Mouse (Mus musculus) heart, postnatal 10 days (tissue): ENCODE measurements around the gene Me1. TPM values are rescaled to one million over a fixed set of nuclear protein-coding genes. Genes with fewer than 3 reads are reported as not detected.

Experiments
- DNase-seq, 2 experiments: peaks; one replicate each; pipeline ENCODE4 v3.0.0; 2021
- intact Hi-C: fragments of 180-260 bp; cut with DNase I; formaldehyde crosslinking; loops from one replicate; pipeline ENCODE4 v1.15.1; 2025
- total RNA-seq, 2 experiments: library from RNA; stranded (reverse); gene quantifications; 2 replicates each; pipeline ENCODE4 v1.2.3; 2021

Gene Me1
- total RNA-seq, result 10 to 100 TPM; 63.4 to 69.7 TPM

DNA sequence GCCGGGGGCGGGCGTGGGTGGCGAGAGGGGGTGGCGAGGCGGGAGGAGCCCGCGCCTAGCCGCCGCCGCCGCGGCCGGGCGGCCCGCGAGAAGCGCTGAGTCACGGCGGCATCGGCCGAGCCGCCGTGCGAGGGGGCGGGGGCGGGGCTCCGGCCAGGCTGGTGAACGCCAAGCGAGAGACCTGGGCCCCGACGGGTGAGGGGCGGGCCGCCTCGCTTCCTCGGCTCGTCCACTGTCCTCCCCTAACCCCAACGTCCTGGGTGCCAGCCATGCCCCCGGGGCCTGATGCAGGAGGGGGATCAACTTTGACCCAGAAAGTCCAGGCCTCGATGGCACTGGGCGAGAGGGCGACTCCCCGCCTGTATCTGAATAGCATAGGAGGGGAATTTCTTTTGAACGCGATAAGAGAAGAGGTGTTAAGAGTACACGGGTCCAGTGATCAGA is at the start of gene Me1:
Me1 (minus strand) TSS at position 136 of the 444 bp plus-strand sequence.
- intact Hi-C loops, result no loop called here
- peak; percentile 60 to 66 for DNase-seq

DNA sequence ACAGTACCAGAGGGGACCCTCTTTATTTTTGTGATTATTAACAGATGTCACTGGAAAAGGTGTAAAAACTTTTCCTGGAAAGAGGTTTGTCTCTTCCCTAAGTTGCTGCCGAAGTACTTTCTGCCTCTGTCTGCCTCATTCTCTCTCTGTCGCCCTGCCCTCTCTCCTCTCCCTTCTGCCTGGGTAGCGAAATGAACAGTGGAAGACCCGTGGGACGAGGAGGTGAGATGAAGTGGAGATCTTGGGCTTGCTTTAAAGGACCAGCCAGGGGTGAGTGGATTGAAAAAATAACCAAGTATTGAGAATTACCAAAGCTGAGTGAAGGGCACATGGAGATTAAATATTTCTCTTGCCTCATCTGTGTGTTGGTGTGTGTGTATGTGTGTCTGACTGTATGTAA is 48.3 kb upstream of the Me1 start:
- DNase-seq, result no peak
- intact Hi-C loops, result no loop called here

DNA sequence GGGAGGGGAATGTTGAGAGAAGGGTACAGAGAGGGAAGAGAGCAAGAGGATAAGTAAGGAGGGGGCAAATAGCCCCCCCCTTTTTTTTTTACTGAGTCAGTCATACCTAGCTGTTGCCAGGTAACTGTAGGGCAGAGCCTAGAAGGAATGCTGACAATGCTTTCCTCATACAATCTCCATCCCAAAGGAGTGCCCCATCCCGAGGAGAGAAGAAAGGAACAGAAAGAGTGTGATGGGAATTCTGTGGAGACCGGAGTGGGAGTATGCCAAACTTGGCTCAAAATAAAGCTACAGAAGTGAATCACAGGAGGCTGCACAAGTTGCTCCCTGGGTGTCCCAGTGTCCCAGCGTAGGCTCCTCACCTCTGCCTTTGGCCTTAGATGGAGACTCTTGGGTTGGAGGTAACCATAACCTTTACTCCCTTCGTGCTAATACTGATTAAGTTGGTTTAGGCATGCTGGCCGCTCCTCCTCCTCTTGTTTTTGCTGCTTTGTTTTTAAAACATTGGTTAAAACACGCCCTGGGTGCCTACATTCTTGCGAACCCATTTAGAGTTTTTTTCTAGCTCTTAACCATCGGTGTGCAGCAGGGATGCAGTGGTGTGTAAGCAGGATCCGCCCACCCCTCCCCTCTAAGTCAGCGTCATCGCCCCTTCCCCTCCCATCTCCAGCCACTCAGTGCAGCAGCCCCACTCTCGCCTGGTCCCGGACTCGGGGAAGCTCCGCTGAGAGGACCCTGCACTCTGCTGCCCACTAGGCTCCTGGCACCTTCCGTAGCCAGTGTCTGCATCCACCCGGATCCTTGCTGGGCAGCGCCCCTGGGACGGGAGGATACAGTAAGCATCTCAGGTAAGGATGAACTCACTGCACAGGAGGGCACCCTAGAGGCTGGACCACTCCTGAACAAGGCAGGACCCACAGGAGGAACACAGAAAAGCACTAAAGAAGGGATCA is 47.5 kb upstream of the Me1 start, which contains the start of gene Prss35:
Prss35 (plus strand) TSS at position 691 of the 953 bp plus-strand sequence.
- peak; percentile 9 to 26 for DNase-seq
- intact Hi-C loops, result no loop called here

DNA sequence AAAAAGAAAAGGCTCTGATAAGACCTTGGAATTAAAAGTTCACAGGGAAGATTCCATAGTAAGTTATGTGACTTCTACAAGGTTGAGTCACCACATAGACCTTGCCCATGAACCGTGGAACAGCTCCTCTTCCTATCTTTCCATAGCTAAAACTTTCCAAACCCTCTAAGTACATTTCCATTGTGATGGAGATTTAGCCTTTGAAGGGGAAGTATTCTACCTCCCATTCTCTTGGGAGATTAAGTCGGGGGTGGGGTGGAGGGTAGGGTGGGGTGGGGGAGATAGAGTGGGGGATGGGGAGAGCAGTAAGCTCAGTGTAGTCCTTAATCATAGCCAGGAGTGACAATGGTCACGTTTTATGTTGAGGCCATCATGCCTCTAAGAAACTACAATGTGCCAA is 44.2 kb upstream of the Me1 start:
- intact Hi-C loops, result no loop called here
- no peak for DNase-seq

DNA sequence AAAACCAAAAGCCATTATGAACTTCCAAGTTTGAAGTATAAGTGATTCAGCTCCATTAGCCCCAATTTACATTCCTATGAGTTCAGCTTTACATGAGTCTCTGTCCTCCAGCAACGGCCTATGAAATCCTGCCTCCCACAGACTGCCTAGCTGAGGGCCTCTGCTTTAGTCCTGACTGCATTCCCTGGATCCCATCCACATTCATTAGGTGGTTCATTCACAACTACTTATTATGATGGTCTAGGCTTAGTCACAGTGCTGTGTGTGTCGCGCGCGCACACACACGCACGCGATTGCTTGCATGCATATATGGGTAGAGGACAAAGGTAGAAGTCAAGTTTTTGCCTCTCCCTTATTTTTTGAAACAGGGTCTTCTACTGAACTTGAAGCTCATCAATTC is 43.0 kb upstream of the Me1 start:
- no peak for DNase-seq
- intact Hi-C loops, result no loop called here

DNA sequence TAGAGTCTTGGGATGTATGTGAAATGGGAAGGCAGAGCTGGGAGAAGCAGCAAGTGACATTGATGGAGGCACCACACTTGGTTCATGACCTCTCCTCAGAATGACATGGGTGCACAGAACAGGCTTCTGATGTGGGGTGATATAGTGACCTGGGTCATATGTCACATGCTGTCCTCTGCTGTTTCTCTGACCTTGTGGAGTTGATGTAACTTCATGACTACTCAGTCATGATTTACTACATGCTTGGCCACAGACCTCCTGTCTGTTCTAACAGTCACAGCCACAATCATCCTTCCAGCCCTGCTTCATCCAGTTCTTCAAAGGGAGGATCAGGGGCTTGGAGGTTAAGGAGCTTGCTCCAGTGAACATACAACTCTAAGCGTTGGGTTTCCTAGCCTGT is 42.3 kb upstream of the Me1 start:
- intact Hi-C loops, result no loop called here
- no peak for DNase-seq

DNA sequence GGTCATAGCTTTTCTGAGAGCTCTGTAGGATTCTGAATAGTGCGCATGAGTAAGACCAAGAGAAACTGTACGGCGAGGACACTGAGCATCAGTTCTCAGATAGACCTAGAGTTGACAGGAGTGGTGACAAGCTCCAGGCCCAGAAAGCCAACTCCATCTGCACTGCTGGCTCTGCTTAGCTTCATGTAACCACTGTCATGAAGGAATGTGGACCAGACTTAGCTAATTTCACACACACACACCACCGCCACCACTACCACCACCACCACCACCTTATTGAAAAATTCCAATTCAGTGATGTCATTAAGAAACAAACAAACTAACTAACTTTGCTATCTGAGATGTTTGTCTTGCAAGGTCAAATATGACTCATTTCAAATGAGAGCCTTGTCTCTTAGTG is 41.2 kb upstream of the Me1 start:
- intact Hi-C loops, result no loop called here
- peak in 1 of 2 experiments; percentile 20 for DNase-seq

DNA sequence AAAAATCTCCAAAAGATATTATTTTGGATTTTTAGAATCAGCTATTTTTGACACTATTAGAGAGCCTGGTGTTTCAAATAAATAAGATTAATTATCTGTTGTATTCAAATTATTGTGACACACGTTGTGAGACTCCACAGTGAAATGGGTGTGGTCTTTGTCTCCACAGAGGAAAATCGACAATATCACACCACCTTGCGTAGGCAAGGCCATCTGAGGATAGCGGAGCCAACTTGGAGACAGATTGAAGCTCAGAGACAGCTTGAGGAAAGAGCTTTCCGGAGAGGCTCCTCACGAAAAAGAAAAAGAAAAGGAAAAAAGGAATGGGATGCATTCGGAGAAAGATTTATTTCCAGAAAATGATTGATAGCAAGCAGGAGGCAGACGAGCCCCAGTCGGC is 39.0 kb upstream of the Me1 start:
- intact Hi-C loops, result no loop called here
- DNase-seq, result no peak

DNA sequence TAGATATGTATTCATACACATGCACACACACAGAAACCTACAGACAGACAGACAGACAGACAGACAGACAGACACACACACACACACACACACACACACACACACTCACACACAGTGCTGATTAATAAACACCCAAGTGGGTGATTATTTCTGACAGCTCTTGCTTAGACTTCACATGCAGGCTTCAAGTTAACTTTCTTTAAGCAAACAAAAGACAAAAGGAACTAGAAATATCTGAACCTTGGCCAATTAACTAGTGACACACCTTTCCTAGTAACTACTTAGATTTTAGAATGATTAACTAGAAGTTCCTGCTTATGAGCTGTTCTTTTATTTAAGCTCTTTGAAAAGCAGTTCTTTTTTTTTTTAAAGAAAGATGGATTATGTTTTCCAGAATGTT is 38.6 kb upstream of the Me1 start:
- DNase-seq, result no peak
- intact Hi-C loops, result no loop called here

DNA sequence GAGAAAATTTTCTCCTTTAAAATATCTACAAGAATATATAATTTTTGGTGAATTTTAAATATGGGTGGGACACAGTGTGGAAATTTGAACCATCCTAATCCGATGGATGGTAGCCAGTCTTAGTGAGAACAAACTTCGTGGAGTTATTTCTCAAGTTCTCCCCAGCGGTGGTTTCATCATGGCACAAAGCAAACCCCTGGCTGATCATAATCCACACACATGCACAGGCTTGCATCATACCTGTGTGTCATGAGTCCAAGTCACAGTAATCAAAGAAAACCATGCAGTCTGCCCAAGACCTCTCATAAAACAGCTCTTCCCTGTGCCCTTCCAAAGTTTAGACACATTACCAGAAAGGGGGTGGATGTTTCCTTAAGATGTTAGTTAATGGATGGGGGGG is 34.1 kb upstream of the Me1 start:
- intact Hi-C loops, result no loop called here
- DNase-seq, result no peak

DNA sequence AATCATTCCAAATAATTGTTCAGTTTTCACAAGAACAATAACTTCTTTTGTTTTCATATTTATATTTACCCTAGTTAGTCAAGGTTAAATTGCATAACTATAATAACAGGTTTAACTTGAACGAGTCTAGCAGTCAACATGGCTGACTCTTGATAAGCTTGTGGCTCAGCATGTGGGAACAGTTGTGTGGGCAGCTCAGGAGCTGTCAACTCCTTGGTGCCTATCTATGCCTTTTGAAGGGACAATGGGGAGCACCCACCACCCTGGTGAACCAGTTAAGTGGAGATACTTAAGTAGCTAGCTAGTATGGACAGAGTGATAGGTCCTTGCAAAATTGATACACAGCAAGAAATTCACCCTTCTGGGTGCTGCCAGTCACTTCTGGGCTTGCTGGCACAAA is 33.3 kb upstream of the Me1 start:
- intact Hi-C loops, result no loop called here
- DNase-seq, result no peak

DNA sequence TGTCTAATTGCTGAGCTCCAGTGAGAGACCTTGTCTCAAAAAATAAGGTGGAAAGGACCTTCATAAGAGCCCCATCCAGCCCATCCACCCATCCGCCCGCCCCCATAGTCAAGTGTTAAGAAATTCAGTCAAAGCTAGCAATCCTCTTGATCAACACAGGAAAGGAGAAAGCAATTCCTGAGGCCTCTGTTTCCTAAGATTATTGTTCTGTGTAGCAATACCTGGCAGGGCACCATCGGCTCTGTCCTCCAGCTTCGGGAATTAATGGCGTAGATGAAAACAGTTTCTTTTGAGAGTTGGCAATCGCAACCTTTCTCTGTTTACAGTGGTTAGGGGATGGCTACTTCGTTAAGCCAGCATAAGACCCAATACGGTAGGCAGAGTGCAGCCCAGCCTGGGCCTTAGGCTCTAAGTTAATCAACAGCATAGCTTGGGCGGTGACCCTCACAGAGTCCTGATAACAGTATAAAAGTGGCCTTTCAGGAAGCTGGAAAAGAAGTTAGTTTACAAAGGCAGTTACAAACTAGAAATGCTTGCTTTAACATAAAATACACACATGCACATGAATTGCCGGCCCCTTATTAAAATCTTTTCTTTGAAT is 32.6 kb upstream of the Me1 start:
- intact Hi-C loops, result no loop called here
- no peak for DNase-seq

DNA sequence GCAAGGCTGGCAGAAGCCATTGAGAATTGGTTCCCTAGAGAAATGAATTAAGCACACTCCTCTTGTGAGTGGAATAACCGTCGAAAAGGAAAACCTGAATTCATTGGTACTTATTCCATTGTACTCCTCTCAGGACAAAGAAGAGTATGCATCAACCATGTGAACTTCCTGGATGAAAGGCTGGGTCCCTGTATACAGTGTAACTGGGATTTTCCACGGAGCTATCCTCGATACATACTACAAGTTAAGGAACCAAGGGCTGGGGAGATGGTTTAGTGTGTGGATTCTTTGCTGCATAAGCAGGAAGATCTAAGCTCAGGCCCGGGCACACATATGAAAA is 30.6 kb upstream of the Me1 start:
- intact Hi-C loops, result no loop called here
- no peak for DNase-seq

DNA sequence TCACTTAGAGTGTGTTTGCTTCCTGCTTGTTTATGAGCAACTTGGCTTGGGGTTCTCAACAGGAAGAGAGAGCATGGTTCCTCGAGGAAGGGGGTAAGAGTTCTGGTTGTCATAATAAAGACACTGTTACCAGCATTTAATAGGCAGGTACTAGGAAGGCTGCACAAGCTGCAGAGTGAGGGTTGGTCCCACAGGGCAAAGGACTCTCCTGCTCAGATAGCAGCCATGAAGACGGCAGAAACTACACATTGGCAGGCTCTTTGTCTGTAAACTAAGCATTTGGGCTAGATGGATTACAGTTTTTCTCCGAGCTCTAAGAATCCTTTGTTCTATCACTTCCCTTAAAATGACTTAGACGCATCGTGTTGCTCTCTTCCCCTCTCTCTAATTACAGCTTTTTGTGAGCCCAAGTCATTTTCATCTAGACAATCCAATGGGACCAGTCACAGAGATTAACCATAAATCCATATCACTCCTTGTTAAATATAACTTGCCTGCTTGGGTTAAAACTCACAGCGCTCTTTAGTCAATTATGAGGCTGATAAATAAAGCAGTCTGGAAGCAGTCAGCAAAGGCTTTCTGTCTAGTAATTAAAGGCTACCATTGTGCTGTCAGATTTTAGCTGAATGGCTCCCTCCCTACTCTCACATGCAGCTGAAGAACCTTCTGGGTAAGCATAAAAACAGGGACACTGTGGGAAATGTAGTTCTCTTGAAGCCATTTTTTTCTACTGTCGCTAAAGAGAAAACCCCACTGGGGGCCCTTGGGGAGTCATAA is 30.0 kb upstream of the Me1 start:
- intact Hi-C loops, result no loop called here

DNA sequence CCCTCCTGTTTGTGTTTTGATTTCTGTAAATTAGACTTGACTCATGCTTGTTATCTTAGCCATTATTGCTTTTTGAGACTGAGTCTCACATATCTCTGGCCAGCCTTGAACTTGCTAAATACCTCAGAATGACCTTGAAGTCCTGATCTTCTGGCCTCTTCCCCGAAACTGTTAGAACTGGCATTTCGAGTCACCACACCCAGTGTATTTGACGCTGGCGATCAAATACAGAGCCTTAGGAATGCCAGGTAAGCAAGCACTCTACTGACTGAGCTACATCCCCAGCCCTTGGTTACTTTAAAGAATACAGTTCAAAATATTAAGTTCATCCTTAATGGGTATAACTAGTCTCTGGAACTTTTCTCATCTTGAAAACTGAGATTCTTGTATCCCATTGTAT is 29.3 kb upstream of the Me1 start:
- DNase-seq, result no peak
- intact Hi-C loops, result no loop called here

More for the DNA sequence above, 30.0 kb upstream of the Me1 start:
- no peak for DNase-seq

DNA sequence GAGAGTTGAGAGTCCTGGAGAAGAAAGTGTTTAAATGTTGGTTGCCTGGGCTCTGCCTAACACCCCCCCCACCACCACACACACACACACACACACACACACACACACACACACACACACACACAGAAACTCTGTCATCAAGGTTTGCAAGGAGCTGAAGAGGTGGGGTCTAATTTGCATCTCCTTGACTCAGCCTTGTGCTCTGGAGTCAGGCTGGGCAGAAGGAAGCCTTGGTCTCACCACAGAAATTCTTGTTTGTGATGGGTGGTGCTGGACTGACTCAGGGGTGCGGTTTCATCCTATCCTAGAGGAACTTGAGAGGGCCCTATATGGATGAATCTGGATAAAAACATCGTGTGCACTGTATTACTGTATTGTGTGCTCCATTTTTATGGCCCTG is 25.0 kb upstream of the Me1 start:
- DNase-seq, result no peak
- intact Hi-C loops, result no loop called here

DNA sequence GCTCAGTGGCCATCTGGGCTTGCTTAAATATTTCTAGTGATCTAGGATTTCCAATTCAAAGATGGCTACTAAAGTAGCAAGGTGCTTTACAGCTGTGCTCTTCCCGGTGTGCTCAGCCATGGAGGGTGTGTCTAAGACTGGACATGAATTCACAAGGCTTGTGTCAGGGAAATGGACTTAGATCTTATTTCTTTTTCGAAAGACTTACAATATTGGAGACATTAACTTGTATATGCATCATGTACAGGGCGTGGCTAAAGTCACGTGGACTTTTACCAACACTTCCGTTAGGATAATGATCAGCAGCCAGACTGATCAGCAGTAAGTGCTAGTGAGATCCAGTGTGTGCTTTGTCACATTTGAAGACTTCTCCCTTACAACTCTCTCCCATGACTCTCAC is 24.5 kb upstream of the Me1 start:
- intact Hi-C loops, result no loop called here

DNA sequence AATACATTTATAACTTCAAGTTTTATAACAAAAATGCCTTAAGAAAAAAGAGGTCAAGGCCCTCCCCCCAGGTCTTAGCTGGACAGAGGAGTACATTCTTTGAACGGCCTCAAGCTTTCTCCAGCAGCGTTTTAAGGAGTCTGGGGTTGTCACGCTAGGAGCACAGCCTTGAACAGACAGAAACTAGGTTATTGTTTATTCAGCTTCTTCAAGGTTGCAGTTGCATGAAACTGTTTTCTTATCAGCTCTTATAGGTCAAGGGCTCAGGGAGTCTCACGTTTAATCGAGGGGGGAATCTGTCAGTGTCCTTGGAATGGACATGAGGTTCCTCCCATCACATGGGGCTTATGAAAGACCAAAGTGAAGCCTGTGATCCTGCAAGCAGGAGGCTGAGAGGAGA is 21.4 kb upstream of the Me1 start:
- intact Hi-C loops, result no loop called here
- no peak for DNase-seq

More for the DNA sequence above, 24.5 kb upstream of the Me1 start:
- no peak for DNase-seq

DNA sequence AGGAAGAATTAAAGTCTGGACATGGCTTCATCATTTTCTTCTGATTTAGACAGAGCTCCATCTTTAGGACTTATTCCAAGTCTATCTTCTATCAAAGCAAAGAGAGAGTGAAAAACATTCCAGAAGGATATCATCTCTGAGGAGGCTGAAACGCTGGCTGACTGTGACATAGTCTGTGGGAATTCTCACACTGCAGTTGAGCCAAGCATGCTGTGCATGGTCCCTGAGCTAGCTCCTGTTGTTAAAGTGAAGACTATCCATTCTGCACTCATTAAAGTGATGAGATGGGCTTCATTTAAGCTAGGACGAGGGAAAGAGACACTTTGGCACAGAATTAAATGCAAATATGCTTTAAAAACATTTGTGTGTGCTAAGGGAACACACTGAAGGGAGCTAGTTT is 20.8 kb upstream of the Me1 start:
- intact Hi-C loops, result no loop called here
- DNase-seq, result no peak

DNA sequence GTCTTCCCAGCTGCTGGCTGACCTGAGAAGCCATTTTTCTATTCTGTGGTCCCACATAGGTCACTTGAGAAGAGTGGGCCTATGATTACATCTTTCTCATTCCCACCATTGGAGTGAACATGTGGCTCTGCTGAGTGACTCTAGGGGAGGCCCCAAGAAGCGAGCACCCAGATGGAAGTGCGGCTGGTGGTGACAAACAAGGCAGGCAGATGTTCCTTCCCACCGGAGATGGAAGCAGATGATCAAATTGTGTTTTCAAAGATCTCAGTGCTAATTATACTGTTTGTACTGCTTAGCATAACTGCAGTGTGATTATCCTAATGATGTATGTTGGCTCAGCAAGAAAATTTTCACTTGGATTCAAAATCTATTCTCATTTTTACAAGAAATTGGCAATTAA is 18.3 kb upstream of the Me1 start:
- intact Hi-C loops, result no loop called here
- no peak for DNase-seq

DNA sequence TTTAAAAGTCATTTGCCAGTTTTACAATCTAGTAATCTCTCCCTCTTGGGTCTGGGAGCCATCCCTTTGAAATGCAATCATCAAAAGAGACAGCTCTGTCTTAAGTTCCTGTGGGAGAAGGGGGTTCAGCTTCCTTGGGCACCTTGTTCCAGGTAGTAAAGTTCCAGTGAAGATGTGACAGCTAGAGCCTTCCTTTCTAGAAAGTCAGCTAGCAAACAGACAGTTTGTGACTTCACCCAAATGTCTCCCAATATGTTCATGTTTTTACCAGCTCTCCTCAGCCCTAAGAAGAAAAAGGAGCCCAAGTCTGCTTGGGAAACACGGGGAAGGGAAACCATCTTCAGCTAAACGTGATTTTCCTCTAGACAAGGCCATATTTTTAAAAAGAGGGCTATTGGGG is 16.9 kb upstream of the Me1 start:
- intact Hi-C loops, result no loop called here
- no peak for DNase-seq
